Mouse (Mus musculus): ENCODE measurements around the gene Gm28038. TPM values are rescaled to one million over a fixed set of nuclear protein-coding genes. Genes with fewer than 3 reads are reported as not detected.

Gm28038 gene
- polyA plus RNA-seq, 1 experiment from 2014 or later = not detected

DNA sequence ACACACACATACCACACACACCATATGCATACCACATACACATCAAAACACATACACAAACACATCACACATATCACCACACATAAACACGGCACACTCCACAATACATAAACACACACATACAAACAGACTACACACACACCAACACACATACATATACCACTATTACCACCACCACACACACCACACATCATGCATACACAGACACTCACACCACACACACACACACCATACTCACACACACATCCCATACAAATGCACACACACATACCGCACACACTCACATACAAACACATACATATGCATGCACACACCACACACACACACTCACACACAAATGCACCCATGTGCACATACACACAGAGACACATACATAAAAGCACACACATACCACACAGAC lies 13.4 kb upstream of the Gm28038 start:
- WGBS = 94% methylated on average over 2 of the region's 2 CpGs
- DNase-seq (no peak), ATAC-seq (ENCODE audit: low FRiP score, low TSS enrichment) (no peak)
- no peak overlapping the region for H3K27ac ChIP-seq (replicated peaks; ENCODE audit: low read depth, low read length)
- H3K4me3 ChIP-seq (replicated peaks; ENCODE audit: low read depth, low read length) = no peak overlapping the region
- H3K4me2 ChIP-seq (ENCODE audit: low read length) = no peak overlapping the region
- H3K9ac ChIP-seq (replicated peaks; ENCODE audit: low read length) = no peak overlapping the region
- H3K4me1 ChIP-seq (ENCODE audit: control insufficient read depth, insufficient read depth, low read length) = 0 out of 2 replicates have a peak, but pooled peaks cover 12% of the 10 kb centered on the region
- H3K27me3 ChIP-seq (ENCODE audit: control insufficient read depth, insufficient read depth, low read length) = no peaks in the 10 kb centered on the region
- no peaks in the 10 kb centered on the region for H3K9me3 ChIP-seq (ENCODE audit: control insufficient read depth, low read length)
- H3K36me3 ChIP-seq (ENCODE audit: control insufficient read depth, insufficient read depth, low read length) = peaks cover 32% of the 10 kb centered on the region

DNA sequence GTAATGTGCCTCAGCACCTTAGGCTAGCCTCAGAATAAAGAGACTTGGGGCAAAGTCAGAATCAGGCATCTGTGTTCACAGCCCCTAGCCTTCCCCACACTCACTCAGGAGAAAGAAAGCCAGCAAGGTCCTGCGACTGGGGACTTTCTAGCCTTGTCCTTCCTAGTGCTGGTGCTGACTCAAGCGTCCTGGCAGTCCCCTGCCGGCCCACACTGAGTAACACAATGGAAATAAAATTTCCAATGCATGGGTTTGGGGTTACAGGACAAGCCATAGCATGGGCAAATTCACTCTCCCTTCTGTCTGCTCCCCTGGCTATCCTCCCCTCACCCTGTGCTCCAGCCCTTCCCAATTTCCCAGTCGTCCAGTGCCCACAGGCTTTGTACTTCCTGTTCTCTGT lies 12.5 kb upstream of the Gm28038 start:
- H3K27ac ChIP-seq (replicated peaks; ENCODE audit: low read depth, low read length) = no peak overlapping the region
- 61% methylated on average over 4 of the region's 4 CpGs for WGBS
- no peaks in the 10 kb centered on the region for H3K27me3 ChIP-seq (ENCODE audit: control insufficient read depth, insufficient read depth, low read length)
- H3K9ac ChIP-seq (replicated peaks; ENCODE audit: low read length) = no peak overlapping the region
- H3K4me2 ChIP-seq (ENCODE audit: low read length) = no peak overlapping the region
- H3K9me3 ChIP-seq (ENCODE audit: control insufficient read depth, low read length) = no peaks in the 10 kb centered on the region
- no peak for DNase-seq
- H3K36me3 ChIP-seq (ENCODE audit: control insufficient read depth, insufficient read depth, low read length) = peaks cover 28% of the 10 kb centered on the region
- H3K4me3 ChIP-seq (replicated peaks; ENCODE audit: low read depth, low read length) = no peak overlapping the region
- no peak for ATAC-seq (ENCODE audit: low FRiP score, low TSS enrichment)
- H3K4me1 ChIP-seq (ENCODE audit: control insufficient read depth, insufficient read depth, low read length) = 0 out of 2 replicates have a peak, but pooled peaks cover 12% of the 10 kb centered on the region

DNA sequence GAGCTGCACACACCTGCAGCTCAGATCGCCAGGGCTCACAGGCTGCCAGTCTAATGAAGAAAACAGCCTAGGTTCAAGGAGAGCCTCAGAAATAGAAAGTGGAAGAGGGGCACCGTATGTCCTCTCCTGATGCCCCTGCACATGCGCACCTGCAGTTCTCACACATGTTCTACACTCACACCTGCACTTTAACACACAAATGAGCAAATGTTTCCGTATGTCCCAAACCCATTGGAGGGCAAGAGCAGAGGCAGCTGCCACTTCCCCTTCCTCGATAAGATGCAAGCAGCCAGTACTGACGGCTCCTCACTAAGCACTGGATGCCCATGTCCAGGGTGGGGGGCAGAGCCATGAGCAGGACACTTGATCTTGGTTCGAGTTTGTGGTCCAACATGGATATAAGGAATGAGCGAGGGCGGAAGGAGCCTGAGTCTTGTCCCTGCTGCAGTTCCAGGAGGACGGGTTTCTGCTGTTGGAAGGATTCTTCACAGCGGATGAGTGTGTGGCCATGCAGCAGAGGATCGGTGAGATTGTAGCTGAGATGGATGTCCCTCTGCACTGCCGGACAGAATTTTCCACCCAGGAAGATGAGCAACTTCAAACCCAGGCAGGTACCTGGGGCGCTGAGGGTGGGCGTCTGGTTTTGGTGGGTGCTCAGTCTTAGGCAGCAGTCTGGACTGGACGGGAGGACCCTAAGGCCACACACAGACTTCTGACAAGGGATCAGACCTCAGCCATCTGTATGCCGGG lies 11.4 kb upstream of the Gm28038 start:
- Histone ChIP-seq H3K4me1 (ENCODE audit: control insufficient read depth, insufficient read depth, low read length) (0 out of 2 replicates have a peak, but pooled peaks cover 12% of the 10 kb centered on the region), H3K27me3 (ENCODE audit: control insufficient read depth, insufficient read depth, low read length) (no peaks in the 10 kb centered on the region), H3K4me3 (replicated peaks; ENCODE audit: low read depth, low read length) (no peak overlapping the region), H3K4me2 (ENCODE audit: low read length) (no peak overlapping the region), H3K9me3 (ENCODE audit: control insufficient read depth, low read length) (no peaks in the 10 kb centered on the region), H3K36me3 (ENCODE audit: control insufficient read depth, insufficient read depth, low read length) (peaks cover 18% of the 10 kb centered on the region), H3K9ac (replicated peaks; ENCODE audit: low read length) (no peak overlapping the region), H3K27ac (replicated peaks; ENCODE audit: low read depth, low read length) (no peak overlapping the region)
- ATAC-seq (ENCODE audit: low FRiP score, low TSS enrichment) (no peak), DNase-seq (no peak)
- WGBS = 92% methylated on average over 17 of the region's 17 CpGs

DNA sequence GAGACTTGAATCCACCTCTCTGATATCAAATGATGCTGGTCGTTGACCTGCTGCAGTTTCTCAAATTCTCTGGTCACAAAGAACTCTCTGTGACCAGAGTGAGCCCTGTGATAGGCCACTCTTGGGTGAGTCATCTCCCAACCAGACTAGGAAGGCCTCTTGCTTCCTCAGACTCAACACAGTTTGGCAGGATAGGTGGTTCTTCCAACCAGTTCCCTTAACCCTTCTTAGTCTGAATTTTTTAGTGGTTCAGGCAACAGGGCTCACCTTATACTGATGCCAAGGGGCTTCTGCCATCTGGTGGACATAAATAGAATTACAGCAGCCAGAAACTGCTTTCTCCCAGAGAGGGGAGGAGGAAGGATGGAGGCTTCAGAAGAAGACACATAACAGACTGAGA lies 10.7 kb upstream of the Gm28038 start:
- H3K4me2 ChIP-seq (ENCODE audit: low read length) = no peak overlapping the region
- ATAC-seq (ENCODE audit: low FRiP score, low TSS enrichment) (no peak; the same call in 1 of the 2 replicates), DNase-seq (peak; percentile 86)
- H3K36me3 ChIP-seq (ENCODE audit: control insufficient read depth, insufficient read depth, low read length) = peaks cover 18% of the 10 kb centered on the region
- no peaks in the 10 kb centered on the region for H3K9me3 ChIP-seq (ENCODE audit: control insufficient read depth, low read length)
- no peaks in the 10 kb centered on the region for H3K27me3 ChIP-seq (ENCODE audit: control insufficient read depth, insufficient read depth, low read length)
- H3K4me1 ChIP-seq (ENCODE audit: control insufficient read depth, insufficient read depth, low read length) = 0 out of 2 replicates have a peak, but pooled peaks cover 12% of the 10 kb centered on the region
- no peak overlapping the region for H3K27ac ChIP-seq (replicated peaks; ENCODE audit: low read depth, low read length)
- no peak overlapping the region for H3K9ac ChIP-seq (replicated peaks; ENCODE audit: low read length)
- WGBS = 85% methylated on average over 1 of the region's 1 CpGs
- H3K4me3 ChIP-seq (replicated peaks; ENCODE audit: low read depth, low read length) = no peak overlapping the region

DNA sequence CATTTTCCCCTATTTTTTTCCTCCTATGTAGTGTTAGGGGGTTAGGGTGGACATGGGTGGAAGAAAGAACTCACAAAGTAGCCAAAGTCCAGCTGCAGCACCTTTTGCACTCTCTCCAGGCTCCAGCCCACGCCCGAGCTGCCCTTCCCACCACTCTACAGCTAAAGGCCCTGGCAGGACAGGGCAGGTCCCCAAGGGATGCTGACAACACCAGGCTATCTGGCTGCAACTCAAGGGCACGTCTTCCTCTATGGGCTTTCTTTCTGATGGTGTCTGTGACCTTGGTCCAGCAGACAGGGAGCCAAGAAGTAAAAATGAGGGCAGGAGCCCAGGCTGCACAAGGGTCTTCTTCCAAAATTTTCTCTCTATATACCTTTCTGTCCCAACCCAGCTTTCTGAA lies 808 bp downstream of the Gm28038 start:
- Histone ChIP-seq H3K4me1 (ENCODE audit: control insufficient read depth, insufficient read depth, low read length) (peaks cover 10% of the 10 kb centered on the region; the same call in 1 of the 2 replicates), H3K4me2 (ENCODE audit: low read length) (no peak overlapping the region), H3K27me3 (ENCODE audit: control insufficient read depth, insufficient read depth, low read length) (no peaks in the 10 kb centered on the region), H3K36me3 (ENCODE audit: control insufficient read depth, insufficient read depth, low read length) (peaks cover 13% of the 10 kb centered on the region), H3K9me3 (ENCODE audit: control insufficient read depth, low read length) (no peaks in the 10 kb centered on the region), H3K4me3 (replicated peaks; ENCODE audit: low read depth, low read length) (no peak overlapping the region), H3K27ac (replicated peaks; ENCODE audit: low read depth, low read length) (no peak overlapping the region), H3K9ac (replicated peaks; ENCODE audit: low read length) (no peak overlapping the region)
- ATAC-seq (ENCODE audit: low FRiP score, low TSS enrichment) (no peak), DNase-seq (no peak)
- WGBS = 86% methylated on average over 3 of the region's 3 CpGs

DNA sequence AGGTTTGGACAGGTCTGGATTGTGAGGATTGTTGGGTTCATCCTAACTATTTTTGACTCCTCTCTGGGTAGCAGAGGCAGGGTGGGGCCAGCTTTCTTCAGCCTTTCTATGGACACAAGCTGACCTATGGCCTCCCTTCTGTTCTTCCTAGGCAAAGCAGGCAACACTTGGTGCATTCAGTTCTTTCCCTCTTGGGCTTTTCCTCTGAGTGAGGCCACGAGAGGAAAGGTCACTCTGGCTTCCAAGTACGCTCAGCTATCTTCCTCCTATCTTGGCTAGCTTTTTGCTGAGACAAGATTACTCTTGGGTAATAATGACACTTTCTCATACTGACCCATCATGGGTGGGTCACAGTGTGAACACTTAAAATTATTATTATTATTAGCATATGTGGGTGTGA lies 2.4 kb downstream of the Gm28038 start:
- H3K27me3 ChIP-seq (ENCODE audit: control insufficient read depth, insufficient read depth, low read length) = no peaks in the 10 kb centered on the region
- peaks cover 21% of the 10 kb centered on the region for H3K4me1 ChIP-seq (ENCODE audit: control insufficient read depth, insufficient read depth, low read length)
- no peak overlapping the region for H3K9ac ChIP-seq (replicated peaks; ENCODE audit: low read length)
- ATAC-seq (ENCODE audit: low FRiP score, low TSS enrichment) (no peak), DNase-seq (no peak)
- H3K4me2 ChIP-seq (ENCODE audit: low read length) = no peak overlapping the region
- no peak overlapping the region for H3K4me3 ChIP-seq (replicated peaks; ENCODE audit: low read depth, low read length)
- H3K9me3 ChIP-seq (ENCODE audit: control insufficient read depth, low read length) = no peaks in the 10 kb centered on the region
- WGBS = 83% methylated on average over 2 of the region's 2 CpGs
- H3K36me3 ChIP-seq (ENCODE audit: control insufficient read depth, insufficient read depth, low read length) = peaks cover 6% of the 10 kb centered on the region
- no peak overlapping the region for H3K27ac ChIP-seq (replicated peaks; ENCODE audit: low read depth, low read length)

DNA sequence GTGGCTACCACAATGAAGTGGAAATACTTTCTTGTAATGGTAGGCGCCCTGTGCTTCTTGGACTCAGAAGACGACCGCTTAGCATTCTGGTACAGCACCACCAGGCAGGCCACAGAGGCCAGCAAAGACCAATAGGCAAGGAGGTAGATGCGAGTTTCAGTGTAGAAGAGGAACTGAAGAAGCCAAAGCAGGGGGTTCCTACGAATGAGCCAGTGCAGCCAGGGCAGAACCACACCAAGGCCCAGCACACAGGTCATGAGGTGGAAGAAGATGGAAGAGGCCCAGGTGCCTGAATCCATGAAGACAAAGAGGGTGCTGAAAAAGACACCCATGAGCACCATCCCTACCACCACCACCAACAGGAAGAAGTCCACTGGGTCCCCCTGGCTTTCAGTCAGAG lies 4.2 kb downstream of the Gm28038 start:
- H3K27me3 ChIP-seq (ENCODE audit: control insufficient read depth, insufficient read depth, low read length) = no peaks in the 10 kb centered on the region
- peak overlapping the region; percentile 91 for H3K4me2 ChIP-seq (ENCODE audit: low read length)
- ATAC-seq (ENCODE audit: low FRiP score, low TSS enrichment) (no peak), DNase-seq (no peak)
- H3K36me3 ChIP-seq (ENCODE audit: control insufficient read depth, insufficient read depth, low read length) = peaks cover 6% of the 10 kb centered on the region
- peaks cover 21% of the 10 kb centered on the region for H3K4me1 ChIP-seq (ENCODE audit: control insufficient read depth, insufficient read depth, low read length)
- H3K9ac ChIP-seq (replicated peaks; ENCODE audit: low read length) = no peak overlapping the region; the same call in 1 of the 2 replicates
- WGBS = 93% methylated on average over 5 of the region's 5 CpGs
- no peak overlapping the region for H3K27ac ChIP-seq (replicated peaks; ENCODE audit: low read depth, low read length)
- H3K4me3 ChIP-seq (replicated peaks; ENCODE audit: low read depth, low read length) = peak overlapping the region; percentile 92; the same call in 1 of the 2 replicates
- H3K9me3 ChIP-seq (ENCODE audit: control insufficient read depth, low read length) = no peaks in the 10 kb centered on the region

DNA sequence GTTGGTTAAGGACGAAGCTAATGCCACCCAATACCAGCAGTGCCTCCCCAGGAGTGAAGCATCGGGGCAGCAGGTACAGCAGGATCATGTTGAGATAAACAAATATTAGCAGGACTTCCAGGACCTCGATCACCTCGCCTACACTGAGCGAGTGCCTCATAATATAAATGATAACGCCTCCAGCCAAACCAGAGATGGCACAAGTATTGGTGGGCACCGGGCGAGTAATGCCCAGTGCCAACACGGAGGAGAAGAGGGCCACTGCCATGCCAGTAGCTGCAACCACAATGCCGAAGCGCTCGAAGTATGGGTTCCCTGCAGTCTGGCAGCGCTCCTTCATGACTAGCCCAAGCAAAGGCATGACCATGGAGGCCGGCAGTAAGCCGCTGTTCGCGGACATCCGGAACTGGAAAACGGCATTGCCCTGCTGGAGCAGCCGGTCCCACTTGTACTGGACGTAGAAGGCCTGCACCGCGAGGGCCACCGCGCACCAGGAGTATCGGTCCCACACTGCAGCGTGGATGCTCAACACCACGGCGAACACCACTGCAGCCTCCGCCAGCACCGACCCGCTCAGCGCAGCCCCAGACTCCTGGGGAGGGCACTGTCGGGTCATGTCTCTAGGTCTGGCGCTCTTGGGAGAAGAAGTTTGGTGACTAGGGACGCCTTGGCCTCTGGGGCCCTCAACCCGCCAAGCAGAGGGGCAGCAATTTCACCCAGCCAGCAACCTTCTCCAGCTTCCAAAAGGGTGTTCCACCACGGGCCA lies 4.8 kb downstream of the Gm28038 start:
- peak overlapping the region; percentile 70; the same call in 1 of the 2 replicates for H3K27ac ChIP-seq (replicated peaks; ENCODE audit: low read depth, low read length)
- 14% methylated on average over 38 of the region's 38 CpGs for WGBS
- peak overlapping the region; percentile 92 for H3K4me3 ChIP-seq (replicated peaks; ENCODE audit: low read depth, low read length)
- H3K9ac ChIP-seq (replicated peaks; ENCODE audit: low read length) = peak overlapping the region; percentile 83
- H3K4me2 ChIP-seq (ENCODE audit: low read length) = peak overlapping the region; percentile 91
- H3K27me3 ChIP-seq (ENCODE audit: control insufficient read depth, insufficient read depth, low read length) = no peaks in the 10 kb centered on the region
- H3K9me3 ChIP-seq (ENCODE audit: control insufficient read depth, low read length) = no peaks in the 10 kb centered on the region
- peaks cover 6% of the 10 kb centered on the region for H3K36me3 ChIP-seq (ENCODE audit: control insufficient read depth, insufficient read depth, low read length)
- peaks cover 21% of the 10 kb centered on the region for H3K4me1 ChIP-seq (ENCODE audit: control insufficient read depth, insufficient read depth, low read length)
- DNase-seq (no peak), ATAC-seq (ENCODE audit: low FRiP score, low TSS enrichment) (peak; percentile 70)

Measured in midbrain, embryonic 14.5 days (tissue).